Mouse (Mus musculus) lung, embryonic 16.5 days (tissue): ENCODE measurements around the gene Dad1. TPM values are rescaled to one million over a fixed set of nuclear protein-coding genes. Genes with fewer than 3 reads are reported as not detected.

ENCODE experiments used
- ATAC-seq: fragments of 200-750 bp; cut with Nextera tagmentation; 2 replicates; pipeline ENCODE4 v1.8.0; 2017; ENCODE audit warnings: low read depth, mild to moderate bottlenecking, moderate library complexity
- H3K27ac ChIP-seq: fragments of 300-500 bp; sonication (generic); 2 replicates; pipeline ENCODE4 v1.5.1; 2014; ENCODE audit warnings: mild to moderate bottlenecking, control low read depth, low read length
- H3K27me3 ChIP-seq: fragments of 300-500 bp; sonication (generic); 2 replicates; pipeline ENCODE4 v1.6.1; 2014; ENCODE audit warnings: low read depth, low read length, mixed read lengths; ENCODE audit not compliant: control insufficient read depth, insufficient read depth
- H3K36me3 ChIP-seq: fragments of 300-500 bp; sonication (generic); 2 replicates; pipeline ENCODE4 v1.6.1; 2014; ENCODE audit warnings: low read length; ENCODE audit not compliant: control insufficient read depth, insufficient read depth
- H3K4me1 ChIP-seq: fragments of 300-500 bp; sonication (generic); replicated peaks from 2 replicates; pipeline ENCODE4 v1.6.1; 2014; ENCODE audit warnings: low read length, mixed read lengths; ENCODE audit not compliant: control insufficient read depth, insufficient read depth
- H3K4me2 ChIP-seq: fragments of 300-500 bp; sonication (generic); 2 replicates; pipeline ENCODE4 v1.6.1; 2014; ENCODE audit warnings: low read depth, low read length, control low read depth
- H3K4me3 ChIP-seq: fragments of 300-500 bp; sonication (generic); 2 replicates; pipeline ENCODE4 v1.5.1; 2014; ENCODE audit warnings: mild to moderate bottlenecking, low read length, control low read depth
- H3K9ac ChIP-seq: fragments of 300-500 bp; sonication (generic); 2 replicates; pipeline ENCODE4 v1.6.1; 2014; ENCODE audit warnings: low read length, control low read depth
- H3K9me3 ChIP-seq: fragments of 300-500 bp; sonication (generic); 2 replicates; pipeline ENCODE4 v1.6.1; 2016; ENCODE audit warnings: low read length; ENCODE audit not compliant: control insufficient read depth
- WGBS: fragments of 180-500 bp; shearing (Covaris S2); extraction: QIAGEN DNeasy Blood & Tissue Kit; methylation state at CpG from one replicate; pipeline ENCODE4 v1.1.7; 2014; 5-methylcytosine and 5-hydroxymethylcytosine counted together
- polyA plus RNA-seq: library from polyadenylated mRNA; unstranded; fragments of >200 nt; fragmentation: Nextera tagmentation; extraction: Ambion mirVana; gene quantifications from 2 replicates; pipeline ENCODE4 v1.2.1, GENCODE M21; 2015

Dad1 gene
- polyA plus RNA-seq, 1 experiment from 2014 or later: 430 TPM

GRCm38 (mm10) chr14:54206750-54207550 is 47.0 kb downstream of the Dad1 start:
- Histone ChIP-seq H3K4me2 (no peak overlapping the region), H3K4me3 (no peak overlapping the region), H3K9ac (no peak overlapping the region), H3K27me3 (no peaks in the 10 kb centered on the region), H3K27ac (no peak overlapping the region), H3K4me1 (peaks cover 5% of the 10 kb centered on the region), H3K36me3 (no peaks in the 10 kb centered on the region), H3K9me3 (no peaks in the 10 kb centered on the region)
- no peak for ATAC-seq
- WGBS: 35% methylated on average over 15 of the region's 15 CpGs

DNA sequence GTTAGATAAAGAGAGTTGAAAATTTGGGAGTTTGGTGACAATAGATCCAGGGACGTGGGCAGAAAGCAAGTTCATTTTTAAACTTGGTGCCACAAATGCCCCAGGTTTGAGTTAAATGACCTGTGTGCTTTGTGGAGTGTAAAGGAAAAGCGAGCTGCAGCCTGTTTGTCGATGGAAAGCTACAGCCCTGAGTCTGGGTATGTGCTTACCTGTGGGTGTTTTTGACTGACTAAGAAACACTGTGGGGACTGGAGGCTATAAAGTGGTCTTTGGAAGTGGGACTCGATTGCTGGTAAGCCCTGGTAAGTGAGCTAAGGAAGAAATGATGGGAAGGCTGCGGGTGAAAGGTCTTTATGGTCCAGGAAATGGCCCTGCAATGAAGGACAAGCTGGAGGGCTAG is 47.6 kb downstream of the Dad1 start:
- Histone ChIP-seq H3K4me2 (no peak overlapping the region), H3K9ac (no peak overlapping the region), H3K36me3 (no peaks in the 10 kb centered on the region), H3K9me3 (no peaks in the 10 kb centered on the region), H3K4me3 (no peak overlapping the region), H3K27me3 (no peaks in the 10 kb centered on the region), H3K4me1 (peaks cover 5% of the 10 kb centered on the region), H3K27ac (no peak overlapping the region)
- no peak for ATAC-seq
- WGBS: 79% methylated on average over 5 of the region's 5 CpGs

- WGBS: 41% methylated on average over 6 of the region's 6 CpGs
- Histone ChIP-seq H3K27me3 (no peaks in the 10 kb centered on the region), H3K27ac (no peak overlapping the region), H3K9ac (no peak overlapping the region), H3K9me3 (no peaks in the 10 kb centered on the region), H3K4me3 (no peak overlapping the region), H3K36me3 (no peaks in the 10 kb centered on the region), H3K4me2 (no peak overlapping the region), H3K4me1 (peaks cover 5% of the 10 kb centered on the region)
- ATAC-seq: no peak
Measured at GRCm38 (mm10) chr14:54205904-54206303, 48.0 kb downstream of the Dad1 start.

- no peaks in the 10 kb centered on the region for H3K27me3 ChIP-seq
- H3K9ac ChIP-seq: no peak overlapping the region
- no peaks in the 10 kb centered on the region for H3K9me3 ChIP-seq
- H3K36me3 ChIP-seq: no peaks in the 10 kb centered on the region
- H3K4me3 ChIP-seq: no peak overlapping the region
- no peak overlapping the region for H3K27ac ChIP-seq
- H3K4me1 ChIP-seq: peaks cover 5% of the 10 kb centered on the region
- H3K4me2 ChIP-seq: no peak overlapping the region
- WGBS: 70% methylated on average over 4 of the region's 4 CpGs
- no peak for ATAC-seq
Measured at GRCm38 (mm10) chr14:54204786-54205185, 49.1 kb downstream of the Dad1 start.

- 53% methylated on average over 8 of the region's 8 CpGs for WGBS
- Histone ChIP-seq H3K27me3 (no peaks in the 10 kb centered on the region), H3K4me3 (no peak overlapping the region), H3K36me3 (no peaks in the 10 kb centered on the region), H3K4me1 (peaks cover 5% of the 10 kb centered on the region), H3K27ac (no peak overlapping the region), H3K9me3 (no peaks in the 10 kb centered on the region), H3K9ac (no peak overlapping the region), H3K4me2 (no peak overlapping the region)
- ATAC-seq: no peak
Measured at GRCm38 (mm10) chr14:54204311-54204710, 49.6 kb downstream of the Dad1 start.

GRCm38 (mm10) chr14:54203776-54204175 is 50.1 kb downstream of the Dad1 start:
- Histone ChIP-seq H3K4me2 (no peak overlapping the region), H3K4me3 (no peak overlapping the region), H3K27me3 (no peaks in the 10 kb centered on the region), H3K9me3 (no peaks in the 10 kb centered on the region), H3K4me1 (peaks cover 5% of the 10 kb centered on the region), H3K36me3 (no peaks in the 10 kb centered on the region), H3K27ac (no peak overlapping the region), H3K9ac (no peak overlapping the region)
- WGBS: 80% methylated on average over 10 of the region's 10 CpGs
- no peak for ATAC-seq

GRCm38 (mm10) chr14:54203207-54203606 is 50.7 kb downstream of the Dad1 start:
- ATAC-seq: no peak

GRCm38 (mm10) chr14:54200363-54200762 is 53.5 kb downstream of the Dad1 start:
- ATAC-seq: no peak
- no peaks in the 10 kb centered on the region for H3K9me3 ChIP-seq
- H3K36me3 ChIP-seq: no peaks in the 10 kb centered on the region
- no peak overlapping the region for H3K27ac ChIP-seq
- H3K4me1 ChIP-seq: no peaks in the 10 kb centered on the region
- H3K9ac ChIP-seq: no peak overlapping the region
- H3K27me3 ChIP-seq: no peaks in the 10 kb centered on the region
- no peak overlapping the region for H3K4me3 ChIP-seq
- H3K4me2 ChIP-seq: no peak overlapping the region
- WGBS: 57% methylated on average over 8 of the region's 8 CpGs

More at GRCm38 (mm10) chr14:54203207-54203606, 50.7 kb downstream of the Dad1 start:
- Histone ChIP-seq H3K4me2 (no peak overlapping the region), H3K27ac (no peak overlapping the region), H3K4me1 (peaks cover 5% of the 10 kb centered on the region), H3K36me3 (no peaks in the 10 kb centered on the region), H3K9me3 (no peaks in the 10 kb centered on the region), H3K27me3 (no peaks in the 10 kb centered on the region), H3K4me3 (no peak overlapping the region), H3K9ac (no peak overlapping the region)
- WGBS: 82% methylated on average over 6 of the region's 6 CpGs

DNA sequence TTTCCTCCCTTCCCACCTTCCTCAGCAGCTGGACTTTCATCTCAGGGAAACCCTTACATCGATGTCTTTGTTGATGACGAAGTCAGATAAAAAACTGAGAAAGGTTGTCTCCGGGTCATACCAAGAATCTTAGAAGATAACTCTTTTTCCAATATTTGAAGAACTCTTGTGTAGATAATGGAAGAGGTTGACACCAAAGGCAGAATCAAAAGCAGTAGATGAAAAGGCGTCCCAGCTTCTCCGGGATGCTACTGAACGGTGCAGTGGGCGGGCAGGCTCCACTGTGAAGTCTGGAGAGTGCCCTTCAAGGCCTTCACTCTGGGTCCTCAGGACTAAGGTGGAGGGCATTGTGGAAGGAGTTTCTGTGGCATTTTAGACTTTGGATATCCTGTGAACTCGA is 54.2 kb downstream of the Dad1 start:
- Histone ChIP-seq H3K27ac (no peak overlapping the region), H3K9me3 (no peaks in the 10 kb centered on the region), H3K4me2 (no peak overlapping the region), H3K4me1 (0 out of 2 replicates have a peak, but pooled peaks cover 6% of the 10 kb centered on the region), H3K9ac (no peak overlapping the region), H3K4me3 (no peak overlapping the region), H3K27me3 (no peaks in the 10 kb centered on the region), H3K36me3 (no peaks in the 10 kb centered on the region)
- no peak for ATAC-seq
- WGBS: 55% methylated on average over 8 of the region's 8 CpGs
